Mouse (Mus musculus) cerebellum, adult 11 months (tissue): ENCODE results near the gene Nlgn1.
"Not testable (repeated sequence)": the region's sequence is repeated elsewhere in the genome, so short reads cannot be mapped to it uniquely, and the experiment has no call there.

ENCODE experiments used
- DNase-seq: peaks from one replicate; pipeline ENCODE4 v3.0.0; 2022

Gene Nlgn1

DNA sequence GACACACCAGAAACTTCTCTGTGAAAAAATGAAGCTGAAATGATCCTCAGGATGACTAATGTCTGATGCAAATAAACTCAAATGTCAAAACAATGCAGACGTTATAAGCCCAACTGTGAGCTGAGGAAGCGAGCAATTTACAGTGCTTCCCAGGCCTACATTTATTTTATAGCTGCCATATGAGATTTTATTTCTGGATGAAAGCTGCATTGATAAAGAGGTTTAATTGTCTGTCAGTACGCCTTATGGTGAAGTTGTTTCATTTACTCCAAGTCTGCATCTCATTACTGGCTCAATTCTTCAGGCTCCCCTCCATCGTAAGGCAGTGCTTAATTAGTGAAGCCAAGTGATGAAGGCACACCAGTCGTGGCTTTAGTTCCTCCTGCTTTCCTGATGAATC is 734.7 kb downstream of the Nlgn1 start:
- DNase-seq: no peak

DNA sequence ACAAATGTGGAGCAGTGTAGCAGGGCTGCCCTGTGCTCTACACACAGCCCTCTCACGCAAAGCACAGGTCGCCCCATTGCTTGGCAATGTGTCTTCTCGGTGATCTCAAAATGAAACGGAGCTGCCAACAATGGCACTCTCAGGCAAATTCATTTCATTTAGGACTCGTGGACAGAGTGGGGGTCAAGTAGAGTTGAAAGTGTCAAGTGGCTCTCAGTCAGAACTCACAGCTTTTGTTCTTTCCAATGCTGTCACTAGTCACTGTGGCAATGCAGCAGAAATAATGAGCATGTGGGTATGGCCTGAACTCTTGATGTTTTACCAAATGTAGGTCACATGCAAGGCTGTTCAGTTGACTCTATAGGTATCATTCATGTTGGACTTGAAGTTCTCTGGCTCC is 756.7 kb downstream of the Nlgn1 start:
- DNase-seq: no peak

DNA sequence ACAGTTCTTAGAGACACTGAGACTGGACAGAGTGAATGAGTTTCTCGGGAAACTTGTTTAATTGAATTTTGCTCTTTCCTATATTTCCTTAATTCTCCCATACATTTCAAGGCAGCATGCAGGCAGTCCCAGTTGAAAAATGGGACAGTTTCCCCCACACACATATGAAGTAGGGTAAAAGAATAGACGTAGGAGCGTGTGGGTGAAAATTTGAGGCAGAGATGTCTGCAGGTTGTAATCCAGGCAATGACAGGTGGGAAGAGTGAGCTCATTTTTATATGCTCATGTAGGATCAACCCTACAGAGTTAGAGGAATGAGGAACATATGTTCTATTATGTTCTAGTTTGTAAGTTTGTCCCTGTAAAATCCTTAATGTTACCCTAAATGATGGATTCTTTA is 757.4 kb downstream of the Nlgn1 start:
- no peak for DNase-seq

DNA sequence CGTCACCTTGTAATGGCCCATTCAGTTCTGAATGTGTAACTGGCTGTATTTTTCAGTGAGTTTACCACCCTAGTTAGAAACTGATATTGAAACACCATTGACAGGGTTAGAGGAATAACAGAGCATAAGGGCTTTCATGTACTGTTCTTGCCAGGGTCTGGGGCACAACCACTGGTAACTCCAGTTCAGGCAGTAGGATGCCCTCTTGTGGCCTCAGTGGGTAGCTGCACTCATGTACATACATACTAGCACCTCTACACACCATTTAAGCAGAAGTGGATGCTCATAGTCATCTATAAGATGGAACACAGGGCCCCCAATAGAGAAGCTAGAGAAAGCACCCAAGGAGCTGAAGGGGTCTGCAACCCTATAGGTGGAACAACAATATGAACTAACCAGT is 773.7 kb downstream of the Nlgn1 start:
- not testable (repeated sequence) for DNase-seq

DNA sequence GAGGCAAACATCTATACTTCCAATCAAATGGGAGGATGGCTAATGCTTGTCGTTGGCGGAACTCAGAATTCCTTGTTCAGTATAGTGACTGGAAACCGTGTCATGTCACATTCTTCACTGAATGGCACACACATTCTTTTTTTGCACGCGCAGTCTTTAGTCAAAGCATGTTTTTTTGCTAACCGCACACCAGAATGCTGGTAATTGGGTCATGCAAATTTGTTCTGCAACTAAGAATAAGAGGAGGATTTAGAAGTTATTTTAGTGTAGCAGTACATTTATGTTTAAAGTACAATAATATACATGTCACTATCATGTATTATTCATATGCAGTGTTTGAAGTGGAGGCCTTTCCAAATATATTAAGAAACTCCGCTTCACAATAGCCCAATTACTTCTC is 783.2 kb downstream of the Nlgn1 start:
- not testable (repeated sequence) for DNase-seq

DNA sequence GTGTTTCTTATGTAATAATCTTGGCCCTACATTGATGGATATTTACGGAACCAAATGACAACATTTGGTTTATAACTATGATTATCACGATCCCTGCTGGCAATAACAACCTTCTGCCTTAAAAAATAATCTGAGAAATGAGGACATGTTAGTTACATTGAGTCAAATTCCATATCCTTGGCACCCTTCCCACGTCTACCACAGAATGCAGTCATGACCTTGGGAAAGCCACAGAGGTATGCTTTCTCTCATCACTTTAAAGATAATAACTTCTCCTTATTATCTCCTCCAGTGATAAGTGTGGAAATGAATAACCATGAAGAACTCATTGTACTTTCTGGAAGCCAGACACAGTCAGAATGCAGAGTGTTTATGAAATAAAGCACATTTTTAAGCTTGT is 808.0 kb downstream of the Nlgn1 start:
- not testable (repeated sequence) for DNase-seq

DNA sequence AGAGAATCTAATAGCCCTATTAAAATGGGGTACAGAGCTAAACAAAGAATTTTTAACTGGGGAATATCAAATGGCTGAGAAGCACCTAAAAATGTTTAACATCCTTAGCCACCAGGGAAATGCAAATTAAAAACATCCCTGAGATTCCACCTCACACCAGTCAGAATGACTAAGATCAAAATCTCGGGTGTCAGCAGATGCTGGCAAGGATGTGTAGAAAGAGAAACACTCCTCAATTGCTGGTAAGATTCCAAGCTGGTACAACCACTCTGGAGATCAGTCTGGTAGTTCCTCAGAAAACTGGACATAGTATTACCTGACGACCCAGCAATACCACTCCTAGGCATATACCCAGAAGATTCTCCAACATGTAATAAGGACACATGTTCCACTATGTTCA is 869.2 kb downstream of the Nlgn1 start:
- no peak for DNase-seq

DNA sequence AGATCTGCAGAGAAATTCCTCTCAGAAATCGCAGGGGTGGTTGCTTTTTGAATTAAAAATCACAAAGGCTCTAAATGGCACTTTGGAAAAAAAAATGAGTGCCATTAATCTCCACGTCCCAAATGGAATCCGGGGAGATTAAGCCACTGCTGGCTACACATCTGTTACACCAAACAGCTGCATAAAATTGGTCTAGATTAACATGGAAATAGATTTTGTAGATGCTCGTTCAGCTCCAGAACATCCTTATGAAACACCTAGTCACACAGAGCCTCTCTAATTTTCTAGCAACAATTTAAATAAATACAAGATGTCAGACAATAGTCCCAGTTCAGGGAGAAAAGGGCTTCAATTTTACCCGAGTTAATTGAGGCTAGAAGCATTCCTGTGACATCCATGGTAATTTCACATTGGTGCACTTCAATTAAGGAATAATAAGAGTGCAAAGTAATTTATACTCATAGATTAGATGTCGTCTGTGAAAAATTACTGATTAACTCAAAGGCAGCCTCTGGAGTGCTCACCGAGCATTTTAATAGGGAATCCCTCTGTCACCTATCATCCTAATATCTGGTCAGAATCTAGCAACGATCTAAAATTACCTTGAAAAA is 875.9 kb downstream of the Nlgn1 start:
- no peak for DNase-seq

DNA sequence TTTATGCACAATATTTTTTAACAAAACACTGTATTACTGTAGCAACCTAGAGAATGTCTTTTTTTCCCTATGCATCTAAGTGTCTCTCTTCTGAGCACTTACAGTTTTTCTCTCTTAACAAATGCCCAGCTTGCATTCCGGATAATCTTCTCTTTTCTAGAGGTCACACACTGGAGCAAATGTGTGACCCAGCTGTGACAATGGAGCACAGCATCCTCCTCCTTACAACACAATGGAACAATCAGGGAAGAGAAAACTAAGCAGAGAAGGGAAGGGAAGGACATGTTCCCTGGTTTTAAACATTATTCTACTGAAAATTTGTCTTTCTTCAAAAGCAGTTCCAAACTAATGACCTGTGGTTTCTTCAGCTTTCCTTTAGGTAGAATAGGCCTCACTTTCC is 879.9 kb downstream of the Nlgn1 start:
- no peak for DNase-seq

DNA sequence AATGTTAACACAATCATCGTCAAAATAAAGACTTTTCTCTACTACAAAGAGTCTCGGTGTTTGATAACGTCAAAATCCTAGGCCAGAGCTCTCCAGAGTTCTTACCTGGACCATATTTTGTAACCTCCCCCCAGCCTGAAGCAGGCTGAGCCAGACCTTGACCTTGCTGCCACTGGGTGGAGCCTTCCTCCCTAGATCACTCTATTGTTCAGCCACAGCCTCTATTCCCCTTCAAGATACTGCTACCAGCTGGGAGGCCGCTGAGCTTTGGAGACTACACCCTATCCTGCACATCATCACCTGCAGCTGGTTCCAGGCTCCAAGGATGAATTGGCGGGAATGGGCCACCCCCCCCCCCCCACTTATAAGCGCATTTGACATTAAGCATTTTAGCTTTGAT is 881.8 kb downstream of the Nlgn1 start:
- DNase-seq: no peak

DNA sequence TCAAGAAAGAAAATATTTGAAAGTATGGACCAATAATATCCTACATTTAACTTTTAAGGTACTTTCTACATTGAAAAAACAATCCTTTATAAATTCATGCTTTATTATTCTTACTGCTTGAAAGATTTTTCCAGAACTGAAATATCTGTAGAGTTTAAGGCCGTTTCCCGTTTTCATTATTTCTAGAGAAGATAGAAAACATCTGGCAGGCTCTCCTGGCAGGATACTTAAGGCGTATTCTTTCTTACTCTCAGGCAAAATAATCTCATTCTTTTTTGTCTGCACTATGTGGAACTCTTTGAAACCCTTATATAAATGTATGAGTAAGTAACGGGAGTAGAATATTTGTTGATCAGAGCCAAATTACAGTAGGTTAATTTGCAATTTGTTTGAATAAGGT is 882.9 kb downstream of the Nlgn1 start:
- no peak for DNase-seq

DNA sequence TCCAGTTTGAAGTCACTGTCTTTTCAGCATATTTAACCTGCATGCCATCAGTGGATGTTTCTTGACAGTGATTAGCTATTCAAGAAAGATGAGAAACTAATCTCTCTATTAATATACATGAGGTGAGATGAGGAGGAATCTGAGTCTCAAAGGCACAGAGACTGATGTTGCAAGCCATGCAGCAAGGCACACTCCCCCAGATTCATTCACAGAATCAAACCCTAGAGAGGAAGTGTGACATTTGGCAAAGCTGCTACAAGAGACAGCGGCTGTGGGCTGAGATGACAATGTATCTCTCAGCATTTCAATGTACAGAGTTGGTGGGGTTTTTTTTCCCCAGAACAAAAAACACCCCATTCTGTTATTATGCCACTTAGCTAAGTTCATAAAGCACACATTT is 885.1 kb downstream of the Nlgn1 start:
- DNase-seq: no peak

DNA sequence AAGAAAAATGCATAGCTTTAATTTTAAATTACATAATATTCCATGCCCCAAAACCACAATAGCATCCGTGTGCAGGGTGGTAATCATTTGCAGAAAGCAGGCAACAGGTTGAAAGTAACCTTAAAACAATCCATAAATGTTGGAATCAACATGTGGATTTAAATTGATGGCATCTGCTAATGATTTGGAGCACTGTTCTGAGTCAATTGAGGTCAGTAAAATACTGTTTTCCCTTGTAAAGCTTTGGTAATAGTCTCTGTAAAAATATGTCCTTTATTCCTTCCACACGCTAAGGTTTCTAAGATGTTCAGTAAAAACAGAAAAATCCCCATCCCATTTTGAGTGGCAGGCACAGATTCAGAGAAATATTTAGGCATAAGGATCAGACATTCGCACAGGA is 888.6 kb downstream of the Nlgn1 start:
- DNase-seq: no peak

DNA sequence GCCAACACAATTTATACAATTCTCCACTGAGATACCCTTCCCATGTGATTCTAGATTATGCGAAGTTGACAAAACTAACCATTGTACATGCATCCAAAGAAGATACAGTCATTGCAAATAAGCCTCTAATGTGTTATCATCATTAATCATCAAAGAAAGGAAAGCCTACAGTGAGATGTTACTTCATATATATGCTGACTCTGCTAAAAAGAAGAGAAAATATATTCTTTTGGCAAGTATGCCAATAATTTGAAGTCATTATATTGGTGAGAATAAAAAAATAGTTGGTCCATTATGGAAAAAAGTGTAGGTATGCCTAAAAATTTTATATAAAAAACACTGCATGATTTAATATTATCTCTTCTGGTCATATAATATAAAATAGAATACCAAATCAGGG is 889.6 kb downstream of the Nlgn1 start:
- no peak for DNase-seq

DNA sequence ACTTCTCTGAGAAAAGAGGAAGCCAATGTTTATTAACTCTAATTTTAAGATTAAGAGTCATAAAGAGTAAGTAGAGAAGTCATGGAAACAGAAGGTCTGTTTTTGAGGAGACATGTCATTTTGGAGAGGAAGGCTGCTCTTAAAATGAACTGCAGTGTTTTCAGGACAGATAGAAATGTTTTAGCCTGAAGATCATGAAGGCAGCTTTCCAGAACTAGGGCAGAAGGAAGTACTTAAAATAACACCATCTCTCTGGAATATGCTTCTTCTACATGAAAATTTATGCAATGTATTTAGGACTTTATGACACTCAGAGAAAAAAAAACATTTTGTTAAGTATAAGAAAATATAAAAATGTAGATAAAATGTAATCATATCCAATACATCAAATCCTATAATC is 905.3 kb downstream of the Nlgn1 start:
- DNase-seq: no peak

DNA sequence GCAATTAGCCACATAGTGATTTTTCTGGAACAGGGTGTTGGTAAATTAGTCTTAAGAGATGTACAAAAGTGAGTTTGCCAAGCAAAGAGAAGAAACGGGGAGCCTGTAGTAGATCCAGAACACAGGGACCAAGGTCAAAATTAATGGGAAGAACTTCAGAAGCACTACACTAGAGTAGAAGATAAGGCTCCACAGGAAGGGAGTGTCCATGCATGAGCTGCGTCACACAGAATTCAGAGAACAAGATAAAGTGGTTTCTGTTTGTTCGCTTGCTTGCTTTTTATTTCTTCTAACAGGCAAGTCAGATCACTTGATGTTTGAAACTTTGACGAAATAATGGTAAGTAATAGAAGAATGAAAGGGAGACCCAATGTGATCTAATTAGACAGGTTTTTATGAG is 920.3 kb downstream of the Nlgn1 start:
- DNase-seq: no peak
